Mouse (Mus musculus) erythroblast, embryonic 14.5 days (primary cell): ENCODE results near the gene Slc30a2. TPM values are rescaled to one million over a fixed set of nuclear protein-coding genes. Genes with fewer than 3 reads are reported as not detected.
A peak's percentile ranks its signal among the peaks of the same experiment; 100 is the strongest.

Experiments used
- H3K27me3 ChIP-seq: 2 replicates; pipeline ENCODE4 v1.6.1; 2012; ENCODE audit warnings: inconsistent platforms; ENCODE audit not compliant: control insufficient read depth
- H3K36me3 ChIP-seq: 2 replicates; pipeline ENCODE4 v1.6.1; 2012; ENCODE audit warnings: mild to moderate bottlenecking, inconsistent platforms; ENCODE audit not compliant: control insufficient read depth
- H3K4me1 ChIP-seq: 2 replicates; pipeline ENCODE4 v1.6.1; 2012; ENCODE audit warnings: inconsistent platforms; ENCODE audit not compliant: control insufficient read depth
- H3K4me3 ChIP-seq: replicated peaks from 2 replicates; pipeline ENCODE3; 2012; ENCODE audit warnings: moderate library complexity, mild to moderate bottlenecking, inconsistent platforms
- H3K9me3 ChIP-seq: 2 replicates; pipeline ENCODE4 v1.6.1; 2012; ENCODE audit warnings: low read length, inconsistent platforms, mixed read lengths; ENCODE audit not compliant: control insufficient read depth
- GATA1 ChIP-seq: IDR thresholded peaks from 2 replicates; pipeline ENCODE4 v1.6.1; 2012; ENCODE audit warnings: low read length, inconsistent platforms, mixed read lengths
- TAL1 ChIP-seq: IDR thresholded peaks from 3 replicates; pipeline ENCODE4 v1.6.1; 2012; ENCODE audit warnings: low read length, inconsistent platforms, mixed read lengths
- polyA plus RNA-seq: library from polyadenylated mRNA; stranded (reverse); fragments of >175 nt; gene quantifications from 2 replicates; pipeline ENCODE4 v1.2.3, GENCODE M21; 2012

The Slc30a2 gene
- polyA plus RNA-seq, 1 experiment: not detected

DNA sequence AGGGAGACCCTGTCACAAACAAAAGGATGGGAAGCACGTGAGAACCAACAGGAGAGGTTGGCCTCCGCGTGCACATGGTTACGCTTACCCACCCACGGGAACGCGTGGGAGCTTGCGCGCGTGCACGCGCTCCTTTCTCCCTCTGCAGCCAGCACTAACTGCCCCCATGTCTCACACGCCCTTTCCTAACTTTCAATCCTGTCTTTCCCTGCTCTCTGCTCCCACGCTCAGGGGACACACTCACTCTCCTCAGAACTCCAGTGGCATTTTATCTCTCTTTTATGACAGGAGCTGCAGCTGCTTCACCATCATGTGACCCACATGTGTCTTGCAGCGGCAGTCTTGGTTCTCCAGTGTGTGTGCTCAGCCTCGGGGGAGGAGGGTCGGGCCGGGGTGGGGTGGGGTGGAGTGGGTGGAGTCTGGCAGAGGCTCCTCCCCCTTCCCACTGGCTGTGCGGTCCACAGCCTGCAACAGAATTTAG, 58.2 kb downstream of the Slc30a2 start:
- Histone ChIP-seq H3K4me1 (peaks cover 28% of the 10 kb centered on the region), H3K4me3 (peak overlapping the region; percentile 5), H3K36me3 (no peaks in the 10 kb centered on the region), H3K27me3 (peaks cover 32% of the 10 kb centered on the region), H3K9me3 (no peaks in the 10 kb centered on the region)
- TF ChIP-seq TAL1: no peak
- TF ChIP-seq GATA1: no peak

DNA sequence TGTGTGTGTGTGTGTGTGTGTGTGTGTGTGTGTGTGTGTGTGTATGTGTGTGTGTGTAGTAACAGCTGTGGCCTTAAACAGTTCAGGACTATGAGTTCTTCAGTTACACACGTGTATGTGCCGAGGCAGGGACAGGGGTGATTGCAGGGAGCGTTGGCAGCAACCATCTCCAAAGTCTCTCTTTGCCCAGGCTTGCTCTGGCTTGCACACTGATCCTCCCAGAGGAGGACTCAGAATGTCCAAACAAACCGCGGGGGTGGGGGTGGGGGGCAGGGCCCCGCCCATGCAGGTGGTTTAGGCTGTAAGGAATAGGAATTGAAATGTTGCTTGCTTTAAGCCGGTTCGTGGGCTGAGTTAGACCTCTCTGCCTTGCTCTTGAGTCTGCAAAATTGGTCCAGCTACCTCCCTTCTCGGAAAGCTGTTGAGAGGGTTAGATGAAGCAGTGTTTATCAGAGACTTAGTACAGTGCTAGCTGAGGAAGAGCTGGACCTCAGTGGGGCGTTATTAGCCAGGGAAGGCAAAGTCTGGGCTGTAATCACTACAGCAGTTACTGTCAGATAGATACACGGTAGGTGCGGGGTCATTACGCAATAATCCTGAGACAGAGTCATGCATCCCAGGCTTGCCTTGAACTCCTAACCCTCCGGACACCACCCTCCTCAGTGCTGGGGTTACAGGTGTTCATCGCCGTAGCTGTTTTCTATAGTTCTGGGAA, 59.0 kb downstream of the Slc30a2 start:
- H3K36me3 ChIP-seq: no peaks in the 10 kb centered on the region
- TF ChIP-seq GATA1 (no peak), TAL1 (no peak)
- no peaks in the 10 kb centered on the region for H3K9me3 ChIP-seq
- H3K27me3 ChIP-seq: peaks cover 32% of the 10 kb centered on the region
- H3K4me1 ChIP-seq: peaks cover 23% of the 10 kb centered on the region
- H3K4me3 ChIP-seq: no peak overlapping the region

DNA sequence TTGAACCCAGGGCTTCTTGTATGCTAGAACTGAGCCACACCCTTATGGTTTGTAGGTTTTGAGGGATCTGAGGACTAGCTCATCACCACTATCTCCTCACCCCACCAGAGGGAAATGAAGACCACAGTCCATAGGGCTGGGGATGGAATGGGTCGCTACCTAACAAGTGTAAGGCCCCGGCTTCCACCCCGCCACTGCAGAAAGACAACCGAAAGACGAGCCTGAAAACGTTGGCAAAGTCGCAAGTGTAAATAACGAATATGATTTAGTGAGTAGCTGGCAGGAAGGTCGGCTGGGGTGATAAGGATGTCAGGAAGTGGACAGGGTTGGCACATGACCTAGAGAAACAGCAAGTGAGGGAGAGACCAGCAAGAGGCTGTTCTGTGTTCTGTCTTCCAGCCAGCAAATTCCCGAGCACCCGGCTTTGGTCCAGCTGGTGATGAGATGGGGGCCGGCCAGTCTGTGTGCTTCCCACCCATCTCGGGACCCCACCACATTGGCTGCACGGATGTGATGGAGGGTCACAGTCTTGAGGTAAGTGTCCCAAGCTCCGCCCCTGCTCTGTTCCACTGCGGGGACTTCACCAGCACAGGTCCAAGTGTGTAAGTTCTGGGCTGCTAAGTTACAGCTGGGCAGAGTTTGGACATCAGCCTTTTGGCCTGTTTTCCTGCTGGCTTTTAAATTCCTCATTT, 59.7 kb downstream of the Slc30a2 start:
- Histone ChIP-seq H3K4me3 (no peak overlapping the region), H3K27me3 (peaks cover 32% of the 10 kb centered on the region), H3K36me3 (no peaks in the 10 kb centered on the region), H3K4me1 (peaks cover 21% of the 10 kb centered on the region), H3K9me3 (no peaks in the 10 kb centered on the region)
- no peak for TF ChIP-seq TAL1
- TF ChIP-seq GATA1: no peak

DNA sequence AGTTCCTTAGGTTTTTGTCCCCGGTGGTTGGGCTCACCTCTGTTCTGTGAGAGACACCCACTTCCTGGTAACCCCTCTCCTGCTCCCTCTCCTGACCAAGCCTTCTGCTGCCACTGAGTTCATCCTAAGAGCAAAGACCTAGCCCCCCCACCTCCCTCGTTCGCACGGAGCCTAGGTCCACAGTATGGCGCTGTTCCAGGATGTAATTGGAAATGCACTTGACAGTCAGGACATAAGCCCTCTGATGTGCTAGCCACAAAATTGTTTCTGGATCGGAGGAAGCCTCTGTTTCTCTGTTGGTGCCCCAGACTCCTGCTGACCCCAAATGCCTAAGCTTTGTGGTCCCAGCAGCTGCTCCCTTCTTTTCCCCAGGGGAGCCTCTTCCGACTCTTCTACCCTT, 60.7 kb downstream of the Slc30a2 start:
- TF ChIP-seq GATA1 (no peak), TAL1 (no peak)
- no peaks in the 10 kb centered on the region for H3K36me3 ChIP-seq
- H3K4me3 ChIP-seq: no peak overlapping the region
- H3K9me3 ChIP-seq: no peaks in the 10 kb centered on the region
- H3K4me1 ChIP-seq: peaks cover 21% of the 10 kb centered on the region
- H3K27me3 ChIP-seq: peaks cover 32% of the 10 kb centered on the region

Other genes starting within 250 kb of the Slc30a2 start
- gene Cd52, start 248.1 kb upstream of the Slc30a2 start, polyA plus RNA-seq: 0.24 and 0.41 TPM in 2 replicates
- gene Ubxn11, start 240.6 kb upstream of the Slc30a2 start, polyA plus RNA-seq: 0.08 and 0.21 TPM in 2 replicates
- 2.5 and 5.4 TPM in 2 replicates for gene Sh3bgrl3, start 214.4 kb upstream of the Slc30a2 start, polyA plus RNA-seq
- gene Cep85, start 156.1 kb upstream of the Slc30a2 start, polyA plus RNA-seq: 2.4 and 3.6 TPM in 2 replicates
- not detected in 2 replicates for gene Gm7534, start 140.2 kb upstream of the Slc30a2 start, polyA plus RNA-seq
- gene Catsper4, start 115.8 kb upstream of the Slc30a2 start, polyA plus RNA-seq: not detected in 2 replicates
- not detected in 2 replicates for gene Cnksr1, start 104.8 kb upstream of the Slc30a2 start, polyA plus RNA-seq
- not detected in 2 replicates for gene E130218I03Rik, start 99.5 kb upstream of the Slc30a2 start, polyA plus RNA-seq
- 1.3 TPM in 2 replicates for gene Zfp593, start 97.6 kb upstream of the Slc30a2 start, polyA plus RNA-seq
- 0.06 TPM in 1 of 2 replicates, not detected in the other for gene Gm30191, start 96.2 kb upstream of the Slc30a2 start, polyA plus RNA-seq
- 0.03 TPM in 1 of 2 replicates, not detected in the other for gene Grrp1, start 89.1 kb upstream of the Slc30a2 start, polyA plus RNA-seq
- 0.14 and 0.53 TPM in 2 replicates for gene Pdik1l, start 55.3 kb upstream of the Slc30a2 start, polyA plus RNA-seq
- gene Trim63, start 28.1 kb upstream of the Slc30a2 start, polyA plus RNA-seq: not detected in 2 replicates
- not detected in 2 replicates for gene Extl1, start 40.7 kb downstream of the Slc30a2 start, polyA plus RNA-seq
- gene Pafah2, start 53.1 kb downstream of the Slc30a2 start, polyA plus RNA-seq: not detected in 2 replicates
- gene Stmn1, start 125.1 kb downstream of the Slc30a2 start, polyA plus RNA-seq: 45.6 and 68.9 TPM in 2 replicates
- gene Paqr7, start 153.5 kb downstream of the Slc30a2 start, polyA plus RNA-seq: 0.10 TPM in 1 of 2 replicates, not detected in the other
- 0.18 and 0.29 TPM in 2 replicates for gene Aunip, start 167.8 kb downstream of the Slc30a2 start, polyA plus RNA-seq
- gene Mtfr1l, start 192.2 kb downstream of the Slc30a2 start, polyA plus RNA-seq: 2.5 and 3.9 TPM in 2 replicates
- gene Selenon, start 209.0 kb downstream of the Slc30a2 start, polyA plus RNA-seq: 0.05 and 0.08 TPM in 2 replicates